Mouse (Mus musculus) C2C12 (cell line): Measurements from ENCODE around the gene Cds2. TPM values are rescaled to one million over a fixed set of nuclear protein-coding genes. Genes with fewer than 3 reads are reported as not detected.

ENCODE experiments used
- H3K27me3 ChIP-seq: one replicate; pipeline ENCODE4 v1.6.1; 2011; ENCODE audit not compliant: control insufficient read depth, insufficient read depth, insufficient read length
- H3K36me3 ChIP-seq: one replicate; pipeline ENCODE4 v1.6.1; 2011; ENCODE audit not compliant: control insufficient read depth, insufficient read depth
- H3K4me3 ChIP-seq: one replicate; pipeline ENCODE4 v1.5.1; 2011; ENCODE audit warnings: mild to moderate bottlenecking, control low read depth; ENCODE audit not compliant: poor library complexity, insufficient read depth, severe bottlenecking
- H3K79me2 ChIP-seq: one replicate; pipeline ENCODE4 v1.6.1; 2011; ENCODE audit not compliant: control insufficient read depth, insufficient read depth
- H3K79me3 ChIP-seq: one replicate; pipeline ENCODE4 v1.6.1; 2011; ENCODE audit warnings: low read depth, control low read depth
- H3ac ChIP-seq: one replicate; pipeline ENCODE3; 2011; ENCODE audit warnings: low read depth; ENCODE audit not compliant: control insufficient read depth, insufficient read length
- CEBPB ChIP-seq: IDR thresholded peaks from one replicate; pipeline ENCODE4 v1.6.1; 2011; ENCODE audit warnings: low read depth, mild to moderate bottlenecking, control low read depth, moderate library complexity
- CTCF ChIP-seq: IDR thresholded peaks from one replicate; pipeline ENCODE4 v1.5.1; 2011; ENCODE audit not compliant: control insufficient read depth, insufficient read depth, insufficient read length
- FOSL1 ChIP-seq: IDR thresholded peaks from one replicate; pipeline ENCODE4 v1.8.0; 2011; ENCODE audit warnings: mild to moderate bottlenecking, low read length; ENCODE audit not compliant: poor library complexity, insufficient read depth, severe bottlenecking
- MAX ChIP-seq: IDR thresholded peaks from one replicate; pipeline ENCODE4 v1.6.1; 2011; ENCODE audit warnings: mild to moderate bottlenecking, control low read depth
- MYOD1 ChIP-seq: IDR thresholded peaks from one replicate; pipeline ENCODE4 v1.6.1; 2011; ENCODE audit warnings: low read depth; ENCODE audit not compliant: control insufficient read depth, insufficient read length
- MYOG ChIP-seq: IDR thresholded peaks from one replicate; pipeline ENCODE4 v1.6.1; 2011; ENCODE audit not compliant: control insufficient read depth, insufficient read length; ENCODE audit errors: extremely low read depth
- USF1 ChIP-seq: IDR thresholded peaks from one replicate; pipeline ENCODE4 v1.6.1; 2011; ENCODE audit warnings: low read depth, mild to moderate bottlenecking, control low read depth, moderate library complexity
- polyA plus RNA-seq: library from polyadenylated mRNA; unstranded; fragments of >200 nt; fragmentation: generic; extraction: Trizol; gene quantifications from one replicate; pipeline ENCODE4 v1.2.1, GENCODE M21; 2012; ENCODE audit warnings: missing spikeins

Cds2 gene
- polyA plus RNA-seq, 1 experiment, result 13.4 TPM

GRCm38 (mm10) chr2:132252542-132253528 lies 10.1 kb upstream of the Cds2 start, which contains the start of gene Pcna:
TSS of gene Pcna (minus strand) at chr2:132253314.
- Histone ChIP-seq H3K79me2 (peaks cover 61% of the 10 kb centered on the region), H3K79me3 (peaks cover 30% of the 10 kb centered on the region), H3K4me3 (peak within 1 kb of the TSS; percentile 54), H3K36me3 (peaks cover 37% of the 10 kb centered on the region), H3ac (peak within 1 kb of the TSS; percentile 64), H3K27me3 (no peaks in the 10 kb centered on the region)
- TF ChIP-seq FOSL1 (no peak), CEBPB (no peak), USF1 (peak; percentile 62), MYOG (no peak), MAX (peak; percentile 62), MYOD1 (no peak), CTCF (no peak)

- Histone ChIP-seq H3K36me3 (peaks cover 29% of the 10 kb centered on the region), H3K79me2 (peaks cover 54% of the 10 kb centered on the region), H3K79me3 (peaks cover 30% of the 10 kb centered on the region), H3ac (peak overlapping the region; percentile 7), H3K4me3 (peak overlapping the region; percentile 54), H3K27me3 (no peaks in the 10 kb centered on the region)
- no peak for TF ChIP-seq USF1
- TF ChIP-seq CTCF, result no peak
- no peak for TF ChIP-seq MYOD1
- no peak for TF ChIP-seq FOSL1
- no peak for TF ChIP-seq MYOG
- no peak for TF ChIP-seq MAX
- TF ChIP-seq CEBPB, result no peak
These were observed 9.3 kb upstream of the Cds2 start for GRCm38 (mm10) chr2:132253603-132254002.

DNA sequence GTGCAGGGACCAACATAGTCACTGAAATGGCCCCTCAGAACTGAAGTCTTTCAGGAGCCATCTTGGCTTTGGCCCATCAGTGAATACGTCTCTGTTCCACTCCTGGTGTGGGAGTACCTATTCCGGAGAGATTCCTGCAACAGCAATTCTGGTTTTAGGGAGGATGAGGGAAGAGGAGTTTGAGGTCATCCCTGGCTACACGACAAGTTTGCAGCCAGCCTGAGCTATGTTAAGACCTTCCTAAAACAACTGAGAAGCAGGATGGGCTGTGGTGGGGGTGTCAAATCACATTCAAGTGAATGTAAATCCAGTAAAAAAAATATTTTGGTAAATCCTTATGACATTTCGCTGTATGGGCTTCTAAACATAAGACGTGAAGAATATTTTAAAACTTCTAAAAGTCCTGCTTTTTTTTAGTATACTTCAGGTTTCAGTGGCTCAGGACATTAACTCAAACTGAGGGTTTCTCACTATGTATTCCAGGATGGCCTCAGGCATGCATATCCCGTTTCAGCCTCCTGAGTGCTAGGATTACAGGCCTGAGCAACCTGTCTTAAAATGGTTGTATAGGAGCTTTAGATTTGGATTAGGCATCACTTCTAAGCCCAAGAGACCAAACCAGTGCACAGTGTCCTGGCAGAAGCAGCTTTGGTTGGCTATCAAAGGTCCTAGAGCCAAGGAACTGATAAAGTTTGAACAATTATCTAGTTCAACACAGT lies 5.4 kb upstream of the Cds2 start:
- Histone ChIP-seq H3K79me2 (peaks cover 22% of the 10 kb centered on the region), H3K36me3 (no peaks in the 10 kb centered on the region), H3ac (no peak overlapping the region), H3K79me3 (peaks cover 4% of the 10 kb centered on the region), H3K4me3 (no peak overlapping the region), H3K27me3 (no peaks in the 10 kb centered on the region)
- TF ChIP-seq MAX (no peak), USF1 (no peak), FOSL1 (no peak), MYOG (no peak), CEBPB (no peak), MYOD1 (no peak), CTCF (no peak)

DNA sequence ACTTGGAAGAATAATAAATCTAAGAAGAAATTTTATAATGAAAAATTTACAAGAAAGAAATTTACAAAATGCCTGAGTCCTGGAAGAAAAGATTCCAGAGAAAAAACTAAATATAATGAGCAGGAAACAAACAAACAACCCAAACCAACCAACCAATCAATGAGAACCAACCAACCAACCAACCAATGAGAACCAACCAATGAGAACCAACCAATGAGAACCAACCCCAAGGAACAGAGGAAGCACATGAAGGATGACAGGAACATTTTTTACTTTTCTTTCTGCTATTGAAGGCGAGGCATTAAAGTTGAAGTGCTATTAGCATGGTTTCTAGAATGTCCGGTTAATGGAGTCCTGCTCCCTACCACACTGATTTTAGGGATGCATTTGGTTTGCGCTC lies 2.3 kb upstream of the Cds2 start:
- peaks cover 25% of the 10 kb centered on the region for H3K79me2 ChIP-seq
- TF ChIP-seq CTCF, result no peak
- no peak for TF ChIP-seq MYOD1
- TF ChIP-seq USF1, result no peak
- TF ChIP-seq MAX, result no peak
- TF ChIP-seq MYOG, result no peak
- TF ChIP-seq FOSL1, result no peak
- TF ChIP-seq CEBPB, result no peak
- no peaks in the 10 kb centered on the region for H3K27me3 ChIP-seq
- no peak overlapping the region for H3ac ChIP-seq
- H3K79me3 ChIP-seq, result peaks cover 17% of the 10 kb centered on the region
- no peaks in the 10 kb centered on the region for H3K36me3 ChIP-seq
- H3K4me3 ChIP-seq, result no peak overlapping the region

GRCm38 (mm10) chr2:132262175-132262574 lies 773 bp upstream of the Cds2 start:
- peaks cover 37% of the 10 kb centered on the region for H3K79me2 ChIP-seq
- H3ac ChIP-seq, result no peak overlapping the region
- TF ChIP-seq MAX, result no peak
- TF ChIP-seq MYOD1, result no peak
- no peak for TF ChIP-seq CEBPB
- TF ChIP-seq FOSL1, result no peak
- no peak for TF ChIP-seq MYOG
- TF ChIP-seq USF1, result no peak
- no peak for TF ChIP-seq CTCF
- H3K36me3 ChIP-seq, result no peaks in the 10 kb centered on the region
- no peaks in the 10 kb centered on the region for H3K27me3 ChIP-seq
- H3K79me3 ChIP-seq, result peaks cover 27% of the 10 kb centered on the region
- no peak overlapping the region for H3K4me3 ChIP-seq
